Mouse (Mus musculus) R1 (cell line): ENCODE measurements around the gene 2310034C09Rik.
"Not testable (repeated sequence)": the region's sequence is repeated elsewhere in the genome, so short reads cannot be mapped to it uniquely, and the experiment has no call there.

Experiments
- DNase-seq: peaks from one replicate; pipeline ENCODE4 v3.0.0-alpha.2; 2018; ENCODE audit warnings: low read depth, low spot score

2310034C09Rik gene

DNA sequence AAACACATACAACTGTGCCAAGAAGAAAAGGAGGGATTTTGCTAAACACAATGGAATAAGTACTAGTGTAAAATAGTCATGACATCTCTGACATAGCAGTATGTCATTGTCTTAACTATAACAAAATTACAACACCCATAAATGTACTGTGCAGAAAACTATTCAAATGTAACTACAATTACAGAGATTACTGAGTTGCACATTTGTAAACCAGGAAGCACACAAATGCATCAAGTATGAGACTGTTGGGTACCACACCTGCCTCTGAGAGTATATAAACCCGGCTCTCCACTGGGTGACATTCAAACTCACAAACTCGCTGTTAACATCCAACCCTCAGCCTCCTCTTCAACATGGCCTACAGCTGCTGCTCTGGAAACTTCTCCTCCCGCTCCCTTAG is at the start of gene 2310034C09Rik:
2310034C09Rik (plus strand) TSS at position 301 of the 400 bp plus-strand sequence.
- not testable (repeated sequence) for DNase-seq

DNA sequence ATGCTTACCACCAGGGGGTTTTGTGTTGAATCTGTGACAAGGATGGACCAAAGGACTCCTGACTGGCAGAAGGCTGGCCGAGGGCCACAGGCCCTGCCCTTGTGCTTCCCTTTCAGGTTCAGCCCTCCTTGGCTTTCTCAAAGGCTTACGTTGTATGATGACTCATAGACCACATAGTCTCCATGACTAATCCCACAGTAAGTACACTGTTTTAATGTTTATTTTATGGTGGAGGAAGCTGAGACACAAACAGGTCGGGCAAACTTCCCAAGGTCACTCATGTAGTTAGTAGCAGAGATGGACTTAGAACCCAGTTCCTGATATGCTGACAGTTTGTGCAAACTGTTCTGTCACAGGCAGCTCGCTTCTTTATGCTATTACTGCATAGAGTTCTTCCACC is 47.9 kb upstream of the 2310034C09Rik start:
- no peak for DNase-seq

DNA sequence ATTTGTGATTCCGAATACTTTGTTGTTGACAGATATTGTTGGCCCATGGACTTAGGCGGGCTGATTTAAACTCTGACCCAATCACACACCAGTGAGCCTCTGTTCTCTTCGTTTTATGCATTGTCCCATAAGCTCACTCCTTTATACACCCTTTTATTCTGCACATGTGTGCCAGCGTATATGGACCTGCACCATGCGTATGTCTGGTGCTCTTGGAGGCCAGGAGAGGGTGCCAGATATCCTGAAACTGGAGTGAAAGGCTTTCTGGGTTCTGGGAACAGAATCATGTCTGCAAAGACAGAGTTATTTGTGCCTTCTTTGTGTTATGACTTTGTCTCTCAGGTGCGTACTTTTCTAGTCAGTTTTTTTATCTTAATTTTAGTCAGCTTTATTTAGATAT is 47.4 kb upstream of the 2310034C09Rik start:
- DNase-seq: peak; percentile 14

DNA sequence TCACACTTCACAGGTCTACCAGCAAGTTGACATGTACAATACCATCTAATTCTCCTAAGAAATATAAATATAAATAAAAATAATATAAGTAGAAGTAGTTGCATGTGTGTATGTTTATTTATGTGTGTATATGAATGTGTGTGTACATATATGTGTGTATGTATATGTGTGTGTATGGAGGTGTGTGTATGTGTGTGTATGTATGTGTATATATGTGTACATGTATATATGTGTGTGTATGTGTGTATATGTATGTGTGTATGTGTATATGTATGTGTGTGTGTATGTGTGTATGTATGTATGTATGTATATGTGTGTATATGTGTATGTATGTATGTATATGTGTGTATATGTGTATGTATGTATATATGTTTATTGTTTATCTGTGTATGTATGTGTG is 42.1 kb upstream of the 2310034C09Rik start:
- DNase-seq: no peak

DNA sequence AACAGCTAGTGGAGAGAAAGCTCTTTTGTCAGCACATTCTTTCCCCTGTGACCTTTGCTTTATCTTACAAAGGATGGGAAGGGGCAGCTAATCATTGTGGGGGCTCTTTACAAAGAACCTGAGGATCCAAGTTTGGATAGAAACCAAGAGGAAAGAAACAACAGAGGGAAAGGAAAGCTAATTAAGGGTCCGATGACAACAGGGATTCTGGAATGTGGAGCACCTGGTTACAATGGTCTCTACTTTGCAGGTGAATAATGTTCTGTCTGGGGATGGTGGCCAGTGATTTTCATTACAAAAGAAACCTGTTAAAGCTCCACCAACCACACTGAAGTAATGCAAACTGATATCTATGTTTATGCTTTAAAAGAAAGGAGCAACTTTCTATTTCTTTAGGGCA is 38.6 kb upstream of the 2310034C09Rik start:
- peak; percentile 85 for DNase-seq

DNA sequence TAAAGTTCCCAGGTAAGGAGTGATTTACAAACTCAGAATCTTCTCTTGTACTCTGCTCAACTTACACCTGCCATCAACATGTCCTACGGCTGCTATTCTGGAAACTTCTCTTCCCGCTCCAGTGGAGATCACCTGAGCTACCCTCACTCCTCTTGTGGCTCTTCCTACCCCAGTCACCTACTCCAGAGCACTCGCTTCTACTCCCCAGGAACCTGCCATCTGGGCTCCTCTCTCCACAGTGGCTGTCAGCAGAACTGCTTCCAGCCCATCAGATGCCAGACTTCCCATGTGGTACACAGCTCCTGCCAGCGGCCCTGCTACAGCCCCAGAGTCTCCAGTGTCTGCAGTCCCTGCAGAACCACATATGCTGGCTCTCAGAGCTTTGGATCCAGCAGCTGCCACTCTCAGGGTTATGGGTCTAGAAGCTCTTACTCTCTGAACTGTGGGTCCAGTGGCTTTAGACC is 29.8 kb upstream of the 2310034C09Rik start, which contains the start of gene Krtap13-1:
Krtap13-1 (plus strand) TSS at position 51 of the 464 bp plus-strand sequence.
- DNase-seq: no peak

DNA sequence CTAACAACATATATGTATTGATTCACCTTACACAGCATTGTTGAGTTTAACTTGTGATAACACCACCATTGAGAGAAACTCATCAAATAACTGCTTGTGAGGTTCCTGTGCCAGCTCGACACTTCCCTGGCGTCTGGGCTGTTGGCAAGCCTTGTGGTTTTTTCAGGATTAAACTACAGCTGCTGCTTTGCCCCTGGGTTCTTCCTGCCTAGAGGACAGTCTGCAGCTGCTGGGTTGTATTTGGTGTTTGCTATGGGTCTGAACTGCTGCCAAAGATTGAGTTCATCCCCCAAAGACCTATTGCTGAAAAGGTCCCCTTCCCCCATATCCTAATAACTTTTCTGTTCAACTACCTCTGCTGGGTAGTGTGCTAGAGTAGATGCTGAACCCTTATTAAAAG is 23.3 kb upstream of the 2310034C09Rik start:
- DNase-seq: no peak

DNA sequence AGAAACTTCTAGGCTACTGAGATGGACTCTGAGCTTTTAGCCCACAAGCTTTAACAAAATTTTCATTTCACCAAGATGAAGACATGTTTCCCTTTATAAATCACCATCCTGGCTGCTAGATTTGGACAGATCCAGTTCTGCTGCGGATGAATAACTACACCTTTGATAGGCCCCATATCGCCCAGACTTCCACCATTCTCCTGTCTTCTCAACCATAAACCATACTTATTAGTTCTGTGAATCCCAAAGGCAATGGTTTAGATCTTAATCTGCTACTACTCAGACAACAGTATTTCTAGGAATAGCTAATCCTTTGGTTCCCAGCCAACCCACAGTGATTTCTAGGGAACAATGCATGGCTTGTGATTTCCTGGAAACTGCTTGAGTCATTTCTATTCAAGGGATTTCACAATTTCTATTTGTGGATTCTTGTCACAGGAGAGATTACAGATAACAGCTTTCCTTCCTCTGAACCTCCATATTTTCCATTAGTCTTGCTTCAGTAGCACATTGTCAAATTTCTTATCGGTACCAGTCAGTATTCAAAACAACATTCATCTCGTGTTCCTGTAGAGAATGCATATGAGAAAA is 13.8 kb upstream of the 2310034C09Rik start:
- no peak for DNase-seq

DNA sequence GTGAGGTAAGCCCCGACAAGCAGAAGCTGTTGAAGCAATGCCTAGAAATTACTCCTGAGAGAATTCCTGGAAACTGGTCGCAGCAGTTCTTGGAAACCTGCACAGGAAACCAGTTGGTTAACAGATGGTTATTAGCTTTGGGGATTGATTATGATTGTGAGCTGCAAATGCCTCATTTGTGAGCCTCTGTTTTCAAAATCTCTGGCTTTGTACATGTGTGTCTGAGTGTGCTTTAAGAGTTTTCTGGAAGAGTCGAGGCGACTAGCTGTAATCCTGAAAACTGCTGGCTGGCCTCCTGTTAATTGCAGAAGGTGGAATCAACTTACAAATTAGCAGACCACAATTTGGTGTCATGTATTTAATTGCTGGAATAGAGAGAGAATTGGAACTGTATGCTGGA is 10.7 kb upstream of the 2310034C09Rik start:
- no peak for DNase-seq

DNA sequence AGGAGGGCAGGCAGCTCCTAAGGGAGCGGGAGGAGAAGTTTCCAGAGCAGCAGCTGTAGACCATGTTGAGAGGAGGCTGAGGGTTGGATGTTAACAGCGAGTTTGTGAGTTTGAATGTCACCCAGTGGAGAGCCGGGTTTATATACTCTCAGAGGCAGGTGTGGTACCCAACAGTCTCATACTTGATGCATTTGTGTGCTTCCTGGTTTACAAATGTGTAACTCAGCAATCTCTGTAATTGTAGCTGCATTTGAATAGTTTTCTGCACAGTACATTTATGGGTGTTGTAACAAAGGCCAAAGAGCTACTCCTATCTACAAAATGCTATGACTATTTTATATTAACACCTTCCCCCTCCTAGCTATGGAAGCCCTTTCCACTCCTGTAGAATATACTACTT is 7.1 kb upstream of the 2310034C09Rik start, which contains the start of gene Krtap13:
Krtap13 (minus strand) TSS at position 101 of the 400 bp plus-strand sequence.
- not testable (repeated sequence) for DNase-seq

DNA sequence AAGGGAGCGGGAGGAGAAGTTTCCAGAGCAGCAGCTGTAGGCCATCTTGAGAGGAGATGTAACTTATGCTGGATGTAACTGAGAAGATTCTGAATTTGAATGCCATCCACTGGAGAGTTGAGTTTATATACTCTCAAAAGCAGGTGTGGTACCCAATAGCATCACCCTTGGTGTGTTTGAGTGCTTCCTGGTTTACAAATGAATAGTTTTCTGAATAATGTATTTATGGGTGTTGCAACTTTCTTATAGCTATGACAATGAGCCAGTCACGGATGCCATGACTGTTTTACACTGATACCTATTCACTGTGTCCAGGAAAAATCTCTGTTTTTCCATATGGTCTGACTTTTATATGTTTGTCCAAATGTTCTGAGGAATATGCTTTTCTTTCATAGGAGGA is 15.5 kb downstream of the 2310034C09Rik start, which contains the start of gene 2310057N15Rik:
2310057N15Rik (minus strand) TSS at position 101 of the 400 bp plus-strand sequence.
- no peak for DNase-seq

DNA sequence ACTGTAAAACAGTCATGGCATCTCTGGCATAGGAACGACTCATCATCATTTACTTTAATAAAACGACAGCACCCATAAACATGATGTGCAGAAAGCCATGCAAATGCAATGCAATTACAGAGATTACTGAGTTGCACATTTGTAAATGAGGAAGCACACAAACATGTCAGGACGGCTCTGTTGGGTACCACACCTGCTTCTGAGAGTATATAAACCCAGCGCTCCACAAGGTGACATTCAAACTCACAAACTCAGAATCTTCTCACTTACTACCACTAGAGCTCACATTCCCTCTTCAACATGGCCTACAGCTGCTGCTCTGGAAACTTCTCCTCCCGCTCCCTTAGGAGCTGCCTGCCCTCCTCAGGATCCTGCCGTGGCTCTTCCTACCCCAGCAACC is 18.9 kb downstream of the 2310034C09Rik start, which contains the start of gene Gm5965:
Gm5965 (plus strand) TSS at position 301 of the 400 bp plus-strand sequence.
- no peak for DNase-seq

DNA sequence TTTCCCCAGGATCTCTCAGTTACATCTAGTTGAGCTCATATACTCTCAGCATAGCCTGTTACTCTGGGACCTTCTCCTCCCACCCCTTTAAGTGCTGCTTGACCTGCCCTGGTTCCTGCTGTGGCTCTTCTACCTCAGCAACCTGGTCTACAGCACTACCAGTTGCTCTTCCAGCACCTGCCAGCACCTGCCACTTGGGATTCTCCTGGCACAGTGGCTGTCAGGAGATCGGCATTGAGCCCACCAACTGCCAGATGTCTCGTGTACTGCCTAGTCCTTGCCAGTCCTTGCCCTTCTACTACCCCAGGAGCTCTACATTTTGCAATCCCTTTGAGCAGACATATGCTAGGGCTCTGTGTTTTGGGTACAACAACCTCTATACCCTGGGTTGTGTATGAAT is 28.1 kb downstream of the 2310034C09Rik start:
- no peak for DNase-seq
